Mouse (Mus musculus): ENCODE measurements around the gene Nav2.

Nav2 gene

GRCm38 (mm10) chr7:48888751-48889150 lies 19.8 kb upstream of the Nav2 start:
- DNase-seq (ENCODE audit: low spot score in 2 of 2), result no peak

DNA sequence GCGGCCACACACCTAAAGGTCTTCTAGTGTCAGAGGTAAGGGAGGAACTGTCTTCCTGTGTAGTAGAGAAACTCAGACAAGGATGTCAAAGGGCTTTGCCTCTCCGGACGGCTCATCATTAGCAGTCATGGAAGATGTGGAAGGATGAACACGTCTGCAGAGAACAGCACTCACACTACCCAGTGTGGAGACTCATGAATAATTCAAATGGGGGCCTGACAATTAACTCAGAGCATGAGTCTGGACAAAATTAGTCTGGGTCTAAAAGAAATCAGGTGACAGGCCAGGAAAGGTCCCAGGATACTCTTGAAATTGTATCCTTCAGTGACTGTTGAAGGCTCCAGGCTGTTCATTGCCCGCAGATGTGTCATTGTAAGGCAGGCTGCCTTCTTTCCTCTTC lies 17.5 kb upstream of the Nav2 start:
- DNase-seq (ENCODE audit: low spot score in 2 of 2), result no peak

DNA sequence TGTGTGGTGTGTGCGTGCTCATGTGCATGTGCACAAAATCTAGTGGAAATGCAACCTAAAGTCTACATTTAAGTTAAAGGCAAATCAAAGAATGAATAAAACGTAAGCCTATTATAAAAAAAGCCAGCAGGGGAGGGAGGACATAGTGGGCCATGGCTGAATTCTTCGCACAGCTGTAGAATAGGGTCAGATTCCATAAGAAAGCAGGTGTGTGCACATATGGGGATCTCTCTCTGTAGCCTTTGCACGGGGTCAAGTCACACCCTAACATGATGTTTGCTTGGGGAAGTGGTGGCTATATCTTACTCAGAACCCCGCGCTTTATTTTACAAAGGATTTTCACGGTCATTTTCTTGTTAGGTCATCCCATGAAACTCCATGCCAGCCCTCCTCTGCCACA lies 15.4 kb upstream of the Nav2 start:
- DNase-seq (ENCODE audit: low spot score in 2 of 2), result no peak

GRCm38 (mm10) chr7:48894152-48894551 lies 14.4 kb upstream of the Nav2 start:
- peak; percentile 66 to 86 for DNase-seq (ENCODE audit: low spot score in 2 of 2)

DNA sequence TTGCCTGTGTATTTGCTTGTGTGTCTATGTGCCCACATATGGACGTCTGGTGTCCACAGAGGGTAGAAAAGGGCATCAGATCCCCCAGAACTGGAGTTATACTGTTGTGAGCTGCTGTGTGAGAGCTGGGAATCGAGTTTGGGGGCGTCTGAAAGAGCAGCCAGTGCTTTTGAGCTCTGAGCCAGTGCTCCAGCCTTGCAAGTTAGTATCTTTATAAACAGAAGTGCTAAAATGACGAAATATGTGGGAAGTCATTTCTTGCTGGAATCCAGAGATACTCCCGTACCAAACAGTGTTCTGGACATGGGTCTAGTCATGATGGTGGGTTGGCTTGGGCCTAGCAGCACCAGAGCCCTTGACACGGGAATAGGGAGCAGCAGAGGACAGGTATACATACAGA lies 13.8 kb upstream of the Nav2 start:
- no peak for DNase-seq (ENCODE audit: low spot score in 2 of 2)

DNA sequence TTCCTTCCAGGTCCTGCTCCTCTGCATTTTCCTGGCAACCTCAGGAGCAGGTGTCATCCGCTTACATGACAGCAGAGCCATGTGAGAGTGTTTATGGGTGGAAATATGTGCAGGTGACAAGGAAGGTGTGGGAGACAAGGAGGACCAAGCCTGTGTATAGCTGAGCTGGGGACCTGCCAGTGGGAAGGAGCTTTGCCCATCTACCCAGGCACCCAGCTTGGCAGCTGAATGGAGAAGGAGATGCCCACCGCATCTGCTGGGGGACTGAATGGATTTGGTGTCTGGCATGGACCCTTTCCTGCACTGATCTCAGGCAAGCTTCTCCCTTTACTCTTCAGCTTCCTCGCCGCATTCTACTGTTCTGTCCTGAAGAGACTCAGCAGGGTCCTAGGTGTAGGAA lies 13.0 kb upstream of the Nav2 start:
- no peak for DNase-seq (ENCODE audit: low spot score in 2 of 2)

DNA sequence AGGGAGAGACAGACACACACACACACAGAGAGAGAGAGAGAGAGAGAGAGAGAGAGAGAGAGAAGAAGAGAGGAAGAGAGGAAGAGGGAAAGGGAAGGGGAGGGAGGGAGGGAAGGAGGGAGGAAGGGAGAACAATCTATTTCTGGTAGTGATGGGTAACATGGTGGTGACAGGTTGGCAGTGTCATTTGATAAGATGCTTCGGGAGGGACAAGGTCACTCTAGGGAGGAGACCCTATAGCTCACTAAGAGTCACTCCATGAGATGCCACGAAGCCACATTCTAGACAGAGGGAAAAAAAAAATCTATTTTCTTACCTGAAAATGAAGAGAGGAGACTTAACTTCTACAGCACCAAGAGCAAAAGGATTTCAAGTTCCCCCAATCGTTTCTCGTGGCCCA lies 12.5 kb upstream of the Nav2 start:
- DNase-seq (ENCODE audit: low spot score in 2 of 2), result no peak

GRCm38 (mm10) chr7:48897539-48898163 lies 10.9 kb upstream of the Nav2 start:
- no peak for DNase-seq (ENCODE audit: low spot score in 2 of 2)

DNA sequence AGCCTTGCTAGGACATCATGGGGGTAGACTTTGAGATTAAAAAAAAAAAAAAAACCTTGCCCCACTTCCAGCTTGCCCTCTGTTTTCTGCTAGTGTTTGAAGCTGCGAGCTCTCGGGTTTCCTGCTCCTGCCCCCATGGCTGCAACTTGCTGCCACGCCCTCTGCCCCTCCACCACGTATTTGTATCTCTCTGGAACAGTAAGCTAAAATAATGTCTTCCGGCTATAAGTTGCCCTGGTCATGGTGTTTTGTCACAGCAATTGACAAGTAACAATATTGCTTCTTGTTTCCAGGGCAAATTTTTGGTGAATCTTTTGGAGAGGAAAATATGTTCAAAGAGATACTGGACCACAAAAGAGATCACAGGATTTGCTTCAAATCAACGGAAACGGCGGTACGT lies 10.1 kb upstream of the Nav2 start:
- DNase-seq (ENCODE audit: low spot score in 2 of 2), result no peak

GRCm38 (mm10) chr7:48900408-48901167 lies 7.9 kb upstream of the Nav2 start:
- DNase-seq (ENCODE audit: low spot score in 2 of 2), result no peak

DNA sequence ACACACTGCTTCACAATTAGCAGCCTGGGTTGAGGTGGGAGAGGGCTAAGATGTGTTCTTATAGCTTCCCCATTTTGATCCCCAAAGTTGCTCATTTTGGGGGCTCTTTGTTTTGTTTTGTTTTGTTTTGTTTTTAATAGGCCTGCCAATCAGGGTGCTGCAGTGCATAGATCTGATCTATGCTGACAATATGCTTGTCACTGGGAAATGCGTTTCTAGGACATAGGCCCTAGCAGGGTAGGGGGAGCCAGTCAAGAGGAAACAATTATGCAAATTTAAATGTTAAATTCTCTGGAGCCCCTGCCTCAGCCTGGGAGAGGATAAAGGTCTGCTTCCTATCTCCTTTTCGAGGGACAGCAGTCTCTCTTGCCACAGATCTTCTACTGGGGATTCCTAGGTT lies 6.1 kb upstream of the Nav2 start:
- no peak for DNase-seq (ENCODE audit: low spot score in 2 of 2)

GRCm38 (mm10) chr7:48909342-48909671 lies 791 bp downstream of the Nav2 start:
- DNase-seq (ENCODE audit: low spot score in 2 of 2), result no peak

GRCm38 (mm10) chr7:48910282-48910681 lies 1.8 kb downstream of the Nav2 start:
- no peak for DNase-seq (ENCODE audit: low spot score in 2 of 2)

GRCm38 (mm10) chr7:48911146-48911545 lies 2.6 kb downstream of the Nav2 start:
- no peak for DNase-seq (ENCODE audit: low spot score in 2 of 2)

DNA sequence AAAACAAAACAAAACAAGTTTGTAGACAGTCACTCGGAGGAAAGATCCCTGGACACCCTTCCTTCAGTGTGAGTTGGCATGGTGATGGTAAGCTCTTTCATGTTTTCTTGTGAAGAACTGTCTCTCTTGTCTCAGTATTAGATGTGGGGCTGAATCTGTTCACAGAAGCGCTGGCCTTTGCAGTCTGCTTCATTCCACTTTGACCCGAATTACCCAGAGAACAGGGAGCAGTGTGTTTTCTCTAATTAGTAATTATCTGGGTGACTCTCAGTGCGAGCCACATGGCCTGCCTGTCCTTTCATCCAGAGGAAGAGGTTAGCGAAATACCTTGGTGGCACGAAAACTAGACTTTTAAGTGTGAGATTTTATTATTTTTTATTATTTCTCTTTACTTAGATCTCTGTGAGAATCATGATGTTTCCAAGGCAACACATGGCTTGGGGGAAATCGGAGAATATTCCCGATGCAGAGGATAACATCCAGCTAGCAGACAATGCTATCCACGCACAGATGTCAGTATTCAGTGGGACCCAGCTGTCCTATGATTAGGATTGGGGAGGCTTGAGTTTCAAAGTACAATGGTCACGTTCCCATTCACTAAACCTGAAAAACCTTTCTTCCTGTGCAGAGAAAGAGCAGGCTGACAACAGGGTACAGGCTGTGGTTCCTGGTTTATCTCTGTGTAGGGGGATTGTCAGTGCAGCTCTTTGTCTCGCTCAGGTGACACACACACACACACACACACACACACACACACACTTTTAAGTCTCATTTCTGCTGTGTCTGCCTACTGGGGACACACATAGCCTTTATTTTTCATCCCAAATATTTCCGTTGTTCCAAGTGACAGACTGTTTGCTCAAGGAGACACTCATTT lies 6.4 kb downstream of the Nav2 start:
- no peak for DNase-seq (ENCODE audit: low spot score in 2 of 2)

DNA sequence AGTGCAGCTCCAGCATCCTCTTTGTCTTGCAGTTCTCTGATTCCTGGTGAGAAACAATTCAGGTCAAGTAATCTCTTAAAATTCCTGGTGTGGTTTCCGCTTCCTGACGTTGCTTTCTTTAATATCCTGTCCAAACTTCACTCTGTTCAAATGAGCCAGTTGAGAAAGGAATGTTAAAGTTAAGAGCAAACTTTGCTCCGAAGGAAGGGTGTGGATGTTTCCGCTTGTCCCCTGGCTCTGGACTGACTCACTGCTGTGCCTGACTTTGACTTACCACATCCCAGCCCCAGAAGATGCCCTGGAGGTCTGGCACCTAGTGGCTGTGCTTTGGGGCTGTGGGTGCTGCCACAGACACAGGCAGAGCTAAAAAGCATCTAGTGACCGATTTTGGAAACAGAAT lies 8.9 kb downstream of the Nav2 start:
- DNase-seq (ENCODE audit: low spot score in 2 of 2), result no peak

DNA sequence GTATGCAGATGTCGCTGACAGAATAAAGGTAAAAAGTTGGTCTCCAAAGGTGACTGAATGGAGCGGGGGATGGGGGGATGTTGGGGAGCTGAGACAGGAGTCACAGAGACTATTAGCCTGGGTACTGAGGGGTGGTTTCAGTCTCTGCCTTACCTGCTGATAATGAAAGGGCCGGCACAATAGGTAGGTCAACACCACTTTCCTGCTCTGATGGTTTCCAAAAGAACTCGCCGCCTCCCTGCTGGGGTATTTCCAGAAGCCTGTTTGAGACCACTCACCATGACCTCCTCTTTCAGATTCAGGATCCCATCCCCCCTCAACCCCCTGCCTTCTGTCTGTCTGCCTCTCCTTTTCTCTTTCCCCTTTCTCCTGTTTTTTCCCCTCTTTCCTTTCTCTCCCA lies 9.5 kb downstream of the Nav2 start:
- DNase-seq (ENCODE audit: low spot score in 2 of 2), result no peak

GRCm38 (mm10) chr7:48918389-48918788 lies 9.9 kb downstream of the Nav2 start:
- DNase-seq (ENCODE audit: low spot score in 2 of 2), result no peak

DNA sequence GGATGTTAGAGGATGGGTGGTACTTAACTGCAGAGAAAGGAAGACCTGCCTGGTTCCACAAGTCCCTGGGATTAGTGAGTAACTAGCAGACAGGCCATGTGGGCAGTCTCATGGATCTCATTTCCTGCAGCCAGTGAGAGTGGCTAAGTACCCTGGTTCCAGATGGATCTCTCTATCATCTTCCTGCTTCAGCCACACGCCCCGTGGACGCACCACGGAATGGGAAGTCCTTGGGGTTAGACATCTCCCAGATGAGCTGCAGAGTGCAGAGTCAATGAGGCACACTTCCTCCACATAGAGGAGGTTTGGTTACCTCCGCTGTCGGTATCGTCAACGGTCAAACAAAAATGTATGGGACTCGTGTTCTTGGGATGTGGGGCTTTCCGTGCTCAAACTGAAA lies 15.1 kb downstream of the Nav2 start:
- no peak for DNase-seq (ENCODE audit: low spot score in 2 of 2)

GRCm38 (mm10) chr7:48925214-48925613 lies 16.7 kb downstream of the Nav2 start:
- no peak for DNase-seq (ENCODE audit: low spot score in 2 of 2)

- peak; percentile 70 to 79 for DNase-seq (ENCODE audit: low spot score in 2 of 2)
Measured at GRCm38 (mm10) chr7:48928364-48928763, 19.8 kb downstream of the Nav2 start.

DNA sequence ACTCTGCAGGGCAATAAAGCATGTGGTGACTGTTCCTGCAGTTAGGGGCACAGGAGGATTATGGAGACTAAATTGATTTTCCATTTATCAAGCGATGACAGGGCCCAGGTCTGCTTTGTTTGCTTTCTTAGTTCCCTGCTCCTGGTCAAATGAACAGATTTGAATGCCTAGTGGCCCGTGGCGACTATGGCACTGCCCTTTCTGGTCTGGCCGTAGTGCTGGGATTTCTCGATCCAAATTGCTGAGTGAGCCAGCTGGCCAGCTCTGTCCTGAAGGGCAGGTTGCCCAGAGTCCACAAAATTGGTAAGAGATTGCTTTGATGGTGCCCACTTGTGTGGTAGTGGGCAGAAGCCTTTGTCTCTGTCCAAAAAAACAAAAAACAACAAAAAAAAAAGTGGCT lies 21.9 kb downstream of the Nav2 start:
- peak; percentile 39 to 70 for DNase-seq (ENCODE audit: low spot score in 2 of 2)

- DNase-seq (ENCODE audit: low spot score in 2 of 2), result no peak
Measured at GRCm38 (mm10) chr7:48932138-48932537, 23.6 kb downstream of the Nav2 start.
